Mouse (Mus musculus): Measurements from ENCODE around the gene Pcsk1n.

Gene Pcsk1n

DNA sequence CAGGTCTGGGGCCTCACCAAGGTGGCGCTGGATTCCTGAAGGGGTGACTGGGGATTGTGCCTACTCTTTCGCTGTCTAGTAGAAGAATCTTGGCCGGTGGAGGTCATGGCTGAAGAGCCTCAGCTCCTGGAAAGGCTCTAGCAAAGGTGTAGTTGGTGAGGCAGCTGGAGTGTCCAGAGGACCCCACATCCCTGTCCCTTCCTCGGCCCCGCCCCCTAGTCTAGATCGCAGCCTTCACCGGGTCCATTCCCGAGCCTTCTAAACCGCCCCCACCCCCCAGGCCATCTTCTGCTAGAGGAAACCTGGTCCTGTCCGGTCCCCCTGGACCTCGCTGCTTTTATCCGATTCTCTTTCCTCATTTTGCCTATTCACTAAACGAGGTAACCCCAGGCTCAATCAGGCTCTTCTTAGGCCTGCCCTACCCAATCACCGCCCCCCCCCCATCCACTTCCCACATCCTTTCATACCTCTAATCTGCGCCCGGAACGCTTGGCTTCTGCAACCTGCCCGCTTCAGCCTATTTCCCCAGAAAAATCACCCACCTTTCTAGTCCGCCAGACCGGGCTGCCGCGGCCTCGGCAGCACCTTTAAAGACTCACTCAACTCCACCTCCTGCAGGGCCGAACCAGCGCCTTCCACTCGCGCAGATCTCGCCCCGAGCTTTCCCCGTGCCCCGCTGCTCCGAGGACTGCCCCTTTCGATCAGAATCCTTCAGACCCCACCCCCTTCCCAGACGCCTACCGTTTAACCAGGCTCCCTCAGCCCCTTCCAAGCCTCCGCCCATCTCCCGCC lies 27.7 kb downstream of the Pcsk1n start, which contains the start of gene Hdac6:
Hdac6 (minus strand) TSS at position 782 of the 792 bp plus-strand sequence.
- no peak for DNase-seq (ENCODE audit: low spot score)

GRCm38 (mm10) chrX:7947900-7948492 lies 28.4 kb downstream of the Pcsk1n start:
- peak; percentile 92 for DNase-seq (ENCODE audit: low spot score)

- DNase-seq (ENCODE audit: low spot score) = no peak
These were observed 30.5 kb downstream of the Pcsk1n start for GRCm38 (mm10) chrX:7950091-7950490.

DNA sequence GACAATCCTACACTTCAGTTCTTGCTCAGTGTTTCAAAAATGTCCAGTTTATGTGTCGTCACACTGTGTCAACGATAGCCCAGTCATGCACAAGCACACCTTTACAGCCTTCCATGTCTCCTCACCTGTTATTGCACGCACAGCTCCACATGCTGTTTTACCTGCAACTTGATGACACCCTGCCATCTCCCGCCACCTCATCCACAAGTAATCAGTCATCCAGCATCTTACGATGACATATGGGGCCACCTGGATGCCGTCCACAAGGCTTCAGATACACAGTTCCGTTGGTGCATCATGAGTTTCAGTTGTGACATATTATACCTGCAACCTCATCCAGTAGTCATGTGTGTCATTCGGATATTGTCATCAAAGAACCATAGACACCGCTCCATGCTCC lies 39.2 kb downstream of the Pcsk1n start:
- no peak for DNase-seq (ENCODE audit: low spot score)

DNA sequence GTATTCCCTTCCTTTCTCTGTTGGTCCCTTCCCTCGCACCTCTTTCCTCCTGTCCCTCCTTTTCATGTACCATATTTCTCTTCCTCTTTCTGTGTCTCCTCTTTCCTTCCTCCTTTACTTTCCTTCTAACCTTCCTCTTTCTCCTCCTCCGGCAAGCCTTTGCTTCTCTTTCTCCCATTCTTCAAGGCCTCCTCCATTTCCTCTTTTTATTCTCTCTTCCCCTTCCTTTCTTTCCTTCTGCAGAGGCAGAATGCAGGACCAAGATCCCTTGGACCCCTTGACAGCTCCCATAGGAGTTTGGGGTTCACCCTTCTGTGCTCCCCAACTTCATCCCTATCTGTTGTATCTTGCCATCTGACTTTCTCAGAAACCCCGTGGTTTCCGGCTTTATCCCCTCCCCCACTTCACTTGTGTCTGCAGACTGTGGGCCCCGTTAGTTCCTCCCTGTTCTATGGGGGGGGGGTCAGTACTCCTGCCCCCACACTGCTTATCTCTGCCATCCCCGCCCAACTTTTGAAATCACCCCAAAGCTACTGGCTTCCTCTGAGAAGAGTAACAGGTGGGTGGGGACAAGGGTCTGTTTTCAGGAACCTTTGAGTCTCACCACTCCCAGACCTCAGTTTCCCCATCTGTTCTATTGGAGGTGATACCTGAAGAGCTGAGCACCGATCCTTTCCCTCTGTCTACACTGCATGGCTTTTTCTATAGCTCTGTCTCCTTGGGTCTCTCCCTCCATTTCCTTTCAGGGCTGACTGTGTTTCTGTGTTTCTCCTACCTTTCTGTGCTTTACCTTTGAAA lies 44.4 kb downstream of the Pcsk1n start:
- no peak for DNase-seq (ENCODE audit: low spot score)

DNA sequence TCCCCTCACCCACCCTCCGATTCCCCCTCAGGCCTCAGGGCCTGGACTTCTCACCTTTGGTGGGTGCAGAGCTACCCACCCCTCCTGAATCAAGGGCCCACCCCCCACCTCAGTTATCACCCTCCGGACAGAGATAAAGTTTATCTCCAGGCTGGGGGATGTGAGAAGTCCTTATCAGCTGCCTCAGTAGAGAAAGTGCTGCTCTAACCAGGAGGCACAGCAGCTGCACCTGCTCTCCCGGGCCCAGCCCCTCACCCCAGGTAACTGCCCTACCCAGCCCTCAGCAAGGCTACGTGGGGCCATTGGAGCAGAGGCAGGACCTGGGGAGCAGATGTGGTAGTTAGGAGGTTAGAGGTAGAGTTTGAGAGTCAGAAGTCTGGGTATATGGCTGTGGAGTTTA lies 46.5 kb downstream of the Pcsk1n start:
- DNase-seq (ENCODE audit: low spot score) = no peak

DNA sequence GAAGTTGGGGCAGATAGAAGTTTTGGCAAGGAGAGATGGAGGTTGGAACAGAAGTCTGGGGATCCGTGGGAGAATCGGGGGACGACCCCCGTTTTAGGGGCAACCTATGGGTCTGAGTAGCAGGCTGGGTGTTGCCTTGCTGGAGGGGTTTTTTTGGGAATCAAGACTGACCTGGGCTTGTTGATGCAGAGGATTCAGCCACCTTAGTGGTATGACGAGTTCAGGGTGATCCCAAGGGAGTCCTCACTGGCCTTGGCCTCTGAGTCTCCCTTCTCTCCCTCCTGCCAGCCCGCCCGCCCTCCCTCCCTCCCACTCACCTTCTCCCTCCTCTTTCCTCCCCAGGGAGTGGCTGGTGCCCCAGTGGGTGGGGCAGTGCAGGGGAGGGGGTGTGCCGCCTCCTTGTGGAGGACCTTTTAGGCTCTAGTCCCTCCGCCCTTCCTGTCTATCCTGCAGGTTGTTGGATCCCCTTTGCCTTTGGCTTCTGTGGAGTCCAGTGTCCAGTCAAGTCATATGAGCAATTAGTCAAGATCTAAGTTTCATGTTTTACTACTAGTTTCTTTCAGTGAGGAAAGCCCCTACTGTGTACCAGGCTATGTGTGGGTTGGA lies 48.1 kb downstream of the Pcsk1n start:
- no peak for DNase-seq (ENCODE audit: low spot score)

DNA sequence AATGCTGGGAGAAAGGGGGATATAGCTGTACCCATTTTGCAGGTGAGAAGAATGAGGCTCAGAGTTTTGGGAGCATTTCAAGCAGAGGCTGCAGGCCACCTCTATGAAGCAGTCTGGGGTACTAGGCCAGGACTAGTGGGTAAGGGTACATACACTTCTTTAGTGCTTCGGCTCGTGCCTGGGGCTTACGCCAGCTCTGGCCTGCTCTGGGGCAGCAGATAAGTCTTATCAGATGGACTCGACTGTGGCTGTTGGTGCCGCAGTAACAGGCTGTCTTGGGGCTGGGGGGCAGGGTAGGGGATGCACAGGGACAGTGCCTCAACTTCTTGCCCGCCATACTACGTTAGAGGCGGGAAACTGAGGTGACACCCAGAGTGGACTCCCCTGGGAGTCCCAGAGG lies 48.6 kb downstream of the Pcsk1n start:
- DNase-seq (ENCODE audit: low spot score) = no peak

DNA sequence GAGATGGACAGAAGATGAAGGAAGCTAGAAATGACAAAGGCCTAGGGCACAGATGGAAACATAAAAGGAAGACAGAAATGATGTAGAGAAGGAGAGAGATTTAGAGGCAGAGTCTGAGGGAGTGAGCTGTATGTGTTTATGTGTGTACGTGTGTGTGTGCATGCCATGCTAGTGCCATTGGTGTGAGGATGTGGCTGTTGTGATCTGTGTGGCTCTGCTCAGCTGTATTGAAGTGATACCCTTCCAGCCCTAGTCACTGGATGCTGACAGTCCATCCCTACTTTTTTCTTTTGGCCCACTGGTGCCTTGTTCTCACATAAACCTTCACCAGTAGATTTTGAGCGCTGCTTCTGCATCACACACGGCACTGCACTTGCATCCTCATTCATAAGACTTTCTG lies 49.3 kb downstream of the Pcsk1n start:
- no peak for DNase-seq (ENCODE audit: low spot score)

- DNase-seq (ENCODE audit: low spot score) = no peak
These were observed 51.7 kb downstream of the Pcsk1n start for GRCm38 (mm10) chrX:7971292-7971691.

Data from layer of hippocampus, adult 9-10 months (tissue).